Mouse (Mus musculus) G1E-ER4 (cell line): ENCODE measurements around the gene Sun2. TPM values are rescaled to one million over a fixed set of nuclear protein-coding genes. Genes with fewer than 3 reads are reported as not detected.

ENCODE experiments used
- GATA1 ChIP-seq: IDR thresholded peaks from one replicate; pipeline ENCODE4 v1.8.0; 2012; ENCODE audit warnings: low read length, inconsistent platforms
- polyA plus RNA-seq: library from polyadenylated mRNA; stranded (reverse); fragments of >175 nt; gene quantifications from 2 replicates; pipeline ENCODE4 v1.2.3, GENCODE M21; 2012

The Sun2 gene
- polyA plus RNA-seq, 1 experiment, result 33.4 TPM

DNA sequence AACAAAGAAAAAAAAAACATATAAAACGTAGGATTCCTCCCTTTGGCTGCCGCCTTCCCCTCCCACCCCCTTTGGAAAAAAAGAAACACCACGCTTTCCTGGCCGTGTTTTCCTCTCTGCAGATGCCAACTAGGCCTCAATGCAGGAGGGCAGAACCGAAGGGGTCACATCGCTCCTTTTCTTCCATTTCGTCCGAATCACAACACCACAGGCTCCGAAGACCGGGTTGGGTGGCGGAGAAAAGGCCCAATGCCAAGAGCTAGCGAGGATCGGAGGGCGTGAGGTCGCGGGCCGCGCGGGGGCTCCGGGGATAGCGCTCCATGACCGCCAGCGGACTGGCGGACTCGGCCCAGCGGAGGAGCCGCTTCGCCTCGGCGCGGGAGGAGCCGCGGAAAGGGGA, 55.2 kb downstream of the Sun2 start:
- no peak for TF ChIP-seq GATA1

DNA sequence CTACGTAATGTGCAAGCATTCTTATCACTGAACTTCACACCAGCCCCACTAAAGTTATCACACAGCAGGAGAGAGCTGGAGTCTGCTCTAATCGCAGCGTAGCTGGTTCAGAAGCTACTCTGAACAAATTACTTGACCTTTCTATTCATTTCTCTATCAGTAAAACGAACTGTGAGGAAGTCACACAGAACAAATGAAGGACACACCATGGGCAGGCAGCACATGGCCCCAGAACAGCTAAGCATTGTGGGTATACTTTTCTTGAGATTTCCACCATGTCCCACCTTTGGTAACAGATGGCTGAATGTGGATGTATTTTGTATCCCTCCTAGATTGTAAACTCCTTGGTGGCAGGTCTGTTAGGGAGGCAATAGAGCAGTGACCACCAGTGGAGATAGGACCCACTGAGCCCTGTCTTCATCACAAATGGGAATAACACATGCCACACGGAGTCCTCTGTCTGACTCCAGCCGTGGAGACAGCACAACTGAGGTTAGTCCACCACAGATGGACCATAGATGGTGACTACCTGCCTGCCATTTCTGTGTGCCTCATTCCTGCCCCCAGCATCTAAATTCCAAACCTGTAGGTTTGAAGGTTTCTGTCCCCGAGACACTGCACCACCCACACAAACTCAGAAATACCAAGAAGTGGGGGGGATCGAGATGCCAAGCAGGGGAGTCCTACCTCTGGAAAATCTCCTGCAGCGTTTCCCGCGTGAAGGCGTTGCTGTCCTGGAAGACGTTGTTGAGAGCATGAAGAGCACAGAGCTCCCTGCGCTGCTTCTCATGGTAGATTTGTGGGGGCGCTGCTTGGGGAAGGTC, 56.1 kb downstream of the Sun2 start:
- no peak for TF ChIP-seq GATA1

DNA sequence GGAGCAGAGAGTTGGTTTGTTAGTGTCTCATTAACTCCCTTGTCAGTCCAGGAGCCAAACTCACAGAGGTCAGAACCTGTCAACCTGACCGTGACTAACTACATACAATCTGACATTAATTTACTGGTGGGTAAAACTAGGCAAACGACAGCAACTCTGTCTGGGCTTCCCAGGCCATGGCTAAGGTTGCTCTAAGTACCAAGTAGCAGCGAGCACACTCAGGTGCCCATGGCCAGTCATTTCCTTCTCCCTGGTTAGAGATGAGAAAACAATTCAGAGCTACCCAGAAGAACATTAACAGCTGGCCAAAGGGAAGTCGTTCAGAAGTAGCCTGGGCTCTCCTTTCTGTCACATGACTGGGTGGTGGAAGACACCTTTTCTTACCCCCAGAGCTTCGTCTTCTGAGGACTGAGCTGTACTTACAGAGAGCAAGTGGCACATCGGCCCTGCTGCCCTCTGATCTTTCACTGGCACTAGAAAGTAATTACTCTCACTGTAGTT, 57.1 kb downstream of the Sun2 start:
- no peak for TF ChIP-seq GATA1

DNA sequence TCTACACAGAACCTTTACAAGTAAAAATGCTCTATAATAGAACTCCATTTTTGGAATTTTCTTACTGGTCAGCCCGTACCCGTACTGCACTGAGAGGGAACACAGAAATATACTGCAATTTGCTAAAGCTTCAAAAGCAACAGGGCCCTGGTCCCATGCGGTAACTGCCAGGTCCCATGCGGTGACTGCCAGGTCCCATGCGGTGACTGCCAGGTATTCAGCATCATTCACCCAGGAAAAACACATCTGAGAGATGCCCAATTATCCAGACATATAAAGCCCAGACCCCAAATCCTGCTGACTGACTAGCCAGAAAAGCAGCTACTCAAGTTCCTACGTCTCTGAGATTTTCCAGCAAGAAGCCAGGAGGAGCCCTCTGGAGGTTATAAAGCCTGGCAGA, 57.7 kb downstream of the Sun2 start:
- TF ChIP-seq GATA1, result no peak

DNA sequence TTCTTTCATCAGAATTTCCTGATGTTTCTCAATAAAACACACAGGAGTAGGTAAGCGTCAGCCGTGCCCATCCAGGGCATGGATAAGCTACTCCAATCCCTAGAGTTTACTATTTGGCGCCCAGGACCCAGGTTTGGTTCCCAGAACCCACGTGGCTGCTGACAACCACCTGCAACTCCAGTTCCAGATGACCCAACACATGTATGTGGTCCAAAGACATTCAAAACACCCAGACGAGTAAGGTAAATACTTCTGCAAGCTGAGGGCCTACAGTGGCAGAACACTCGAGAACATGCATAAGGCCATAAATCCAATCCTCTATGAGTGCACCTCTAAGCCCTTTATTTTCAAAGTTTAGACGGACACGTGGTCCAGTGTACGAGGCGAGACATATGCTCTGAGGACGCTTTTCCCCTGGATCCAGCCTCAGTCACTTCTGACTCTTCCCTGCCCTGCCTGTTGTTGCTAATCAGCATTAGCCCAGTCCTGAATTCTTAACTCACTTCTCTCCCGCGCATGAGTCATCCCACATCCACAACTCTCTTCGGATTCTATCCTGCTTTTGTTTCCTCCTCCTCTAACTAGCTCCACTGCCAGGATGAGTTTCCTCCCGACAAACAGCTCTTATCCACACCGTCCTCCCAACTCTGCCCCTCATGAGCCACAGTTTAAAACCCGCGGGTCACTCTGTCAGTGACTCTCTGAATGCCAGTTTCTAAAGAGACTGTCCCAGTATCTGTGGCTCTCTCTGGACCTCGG, 58.5 kb downstream of the Sun2 start:
- TF ChIP-seq GATA1, result no peak

DNA sequence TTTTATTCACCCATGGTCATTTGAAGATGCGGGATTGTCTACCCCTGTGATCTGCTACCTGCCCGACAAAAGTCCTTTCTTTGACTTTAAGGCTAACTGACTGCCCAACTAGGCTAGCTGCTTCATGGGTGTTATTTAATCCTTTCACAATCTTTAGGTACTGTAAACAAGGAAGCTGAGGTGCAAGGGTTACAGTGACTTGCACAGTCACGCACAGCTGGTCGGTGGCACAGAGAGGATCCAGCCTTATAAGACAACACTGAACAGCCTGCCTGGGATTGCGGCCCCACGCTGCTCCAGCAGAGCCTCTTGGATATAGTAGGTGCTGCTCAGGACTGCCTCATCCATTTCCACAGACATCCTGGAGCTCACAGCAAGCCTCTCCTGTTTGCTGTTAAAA, 59.2 kb downstream of the Sun2 start:
- no peak for TF ChIP-seq GATA1

DNA sequence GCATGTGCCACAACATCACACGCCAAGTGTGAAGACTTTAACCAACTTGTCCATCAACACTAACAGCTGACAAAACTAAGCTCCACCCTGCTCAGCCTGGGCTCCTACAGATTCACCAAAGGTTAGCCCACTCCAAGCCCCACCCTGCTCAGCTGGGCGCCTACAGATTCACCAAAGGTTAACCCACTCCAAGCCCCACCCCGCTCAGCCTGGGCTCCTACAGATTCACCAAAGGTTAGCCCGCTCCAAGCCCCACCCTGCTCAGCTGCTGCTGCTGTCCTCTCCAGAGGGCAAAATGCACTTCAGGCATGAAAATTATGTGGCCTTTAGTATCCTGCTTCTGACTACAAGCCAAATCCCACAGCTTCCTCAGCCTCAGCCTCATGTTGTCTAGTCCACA, 60.4 kb downstream of the Sun2 start:
- no peak for TF ChIP-seq GATA1

DNA sequence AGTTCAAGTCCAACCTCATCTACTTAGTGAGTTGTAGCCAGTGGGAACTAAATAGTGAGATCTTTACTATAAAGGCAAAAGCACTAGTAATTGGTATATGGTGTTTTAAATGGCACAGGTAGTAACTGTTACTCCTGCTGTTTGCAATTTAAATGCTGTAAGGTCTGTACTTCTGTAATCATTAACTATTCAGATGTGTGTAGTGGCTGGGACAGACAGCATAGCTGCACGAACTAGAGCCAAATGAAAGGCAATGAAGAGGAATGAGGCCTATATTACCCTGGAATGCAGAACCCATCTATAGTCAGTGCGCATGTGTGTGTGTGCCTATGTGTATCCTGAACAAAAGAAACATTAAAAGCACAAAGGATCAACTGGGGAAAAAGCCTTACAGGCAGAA, 64.4 kb downstream of the Sun2 start:
- TF ChIP-seq GATA1, result no peak

Other genes with a start within 250 kb of the Sun2 start
- gene Kcnj4, start 237.3 kb downstream of the Sun2 start, polyA plus RNA-seq, result not detected in 2 replicates
- not detected in 2 replicates for gene Kdelr3, start 226.1 kb downstream of the Sun2 start, polyA plus RNA-seq
- gene Ddx17, start 195.8 kb downstream of the Sun2 start, polyA plus RNA-seq, result 65.7 and 86.5 TPM in 2 replicates
- gene Dmc1, start 137.4 kb downstream of the Sun2 start, polyA plus RNA-seq, result not detected in 2 replicates
- 0.13 TPM in 1 of 2 replicates, not detected in the other for gene Fam227a, start 83.6 kb downstream of the Sun2 start, polyA plus RNA-seq
- 95.3 and 121 TPM in 2 replicates for gene Cby1, start 83.3 kb downstream of the Sun2 start, polyA plus RNA-seq
- 168 and 172 TPM in 2 replicates for gene Tomm22, start 71.7 kb downstream of the Sun2 start, polyA plus RNA-seq
- 27.5 and 38.9 TPM in 2 replicates for gene Josd1, start 54.6 kb downstream of the Sun2 start, polyA plus RNA-seq
- gene Gtpbp1, start 51.7 kb downstream of the Sun2 start, polyA plus RNA-seq, result 126 and 161 TPM in 2 replicates
- gene Dnal4, start 35.3 kb upstream of the Sun2 start, polyA plus RNA-seq, result 21.8 and 30.7 TPM in 2 replicates
- 0.04 TPM in 1 of 2 replicates, not detected in the other for gene Nptxr, start 62.2 kb upstream of the Sun2 start, polyA plus RNA-seq
- not detected in 2 replicates for gene Npcd, start 91.7 kb upstream of the Sun2 start, polyA plus RNA-seq
- 9.0 and 10.4 TPM in 2 replicates for gene Cbx6, start 92.2 kb upstream of the Sun2 start, polyA plus RNA-seq
- 0.64 and 0.77 TPM in 2 replicates for gene Apobec3, start 149.1 kb upstream of the Sun2 start, polyA plus RNA-seq
- 8.4 and 9.6 TPM in 2 replicates for gene Cbx7, start 228.6 kb upstream of the Sun2 start, polyA plus RNA-seq